Mouse (Mus musculus) ovary, adult 2 months (tissue): ENCODE measurements around the gene Mgea5. TPM values are rescaled to one million over a fixed set of nuclear protein-coding genes. Genes with fewer than 3 reads are reported as not detected.

ENCODE experiments used
- polyA plus RNA-seq: library from polyadenylated mRNA; depleted of rRNA; stranded (reverse); fragments of >200 nt; gene quantifications from 2 replicates; pipeline ENCODE4 v1.2.3, GENCODE M21; 2012; rRNA removed

Gene Mgea5
- 19.1 and 19.2 TPM in 2 replicates for polyA plus RNA-seq

DNA sequence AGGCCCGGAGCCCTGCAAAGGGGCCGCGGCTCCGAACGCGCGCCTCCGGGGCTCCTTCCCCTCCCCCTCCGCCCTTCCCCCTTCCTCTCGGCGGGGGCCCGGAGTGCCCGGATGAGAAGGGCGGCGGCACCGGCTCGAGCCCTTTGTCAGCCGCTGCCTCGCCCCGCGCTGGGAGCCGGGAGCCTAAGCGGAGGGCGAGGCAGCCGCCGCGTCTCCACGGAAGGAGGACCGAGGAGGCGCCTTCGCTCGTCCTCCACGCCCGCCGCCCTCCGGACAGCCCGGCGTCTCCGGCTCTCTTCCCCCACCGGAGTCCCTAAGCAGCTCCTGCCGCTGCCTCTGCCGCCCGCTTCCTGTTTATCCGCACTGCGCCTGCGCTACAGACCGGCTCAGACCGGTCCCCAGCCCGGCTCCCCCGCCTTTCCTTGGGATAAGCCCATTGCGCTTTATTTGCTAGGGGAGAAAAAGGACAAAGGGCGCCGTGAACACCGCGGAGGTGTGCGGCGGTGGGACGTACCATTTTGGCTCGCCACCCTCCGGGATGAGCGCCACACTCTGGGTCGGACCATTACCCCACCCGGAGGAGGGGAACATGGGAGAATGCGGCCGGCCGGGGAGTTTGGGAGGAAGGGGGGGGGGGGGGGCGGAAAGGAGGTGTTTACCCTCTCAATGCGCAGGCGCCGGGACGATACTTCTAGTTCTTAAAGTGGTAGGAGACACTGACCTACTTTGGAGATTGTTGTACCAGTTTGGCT lies at the start of gene Mgea5:
Gene Mgea5 (minus strand): TSS at position 657 of the 752 bp plus-strand sequence.

DNA sequence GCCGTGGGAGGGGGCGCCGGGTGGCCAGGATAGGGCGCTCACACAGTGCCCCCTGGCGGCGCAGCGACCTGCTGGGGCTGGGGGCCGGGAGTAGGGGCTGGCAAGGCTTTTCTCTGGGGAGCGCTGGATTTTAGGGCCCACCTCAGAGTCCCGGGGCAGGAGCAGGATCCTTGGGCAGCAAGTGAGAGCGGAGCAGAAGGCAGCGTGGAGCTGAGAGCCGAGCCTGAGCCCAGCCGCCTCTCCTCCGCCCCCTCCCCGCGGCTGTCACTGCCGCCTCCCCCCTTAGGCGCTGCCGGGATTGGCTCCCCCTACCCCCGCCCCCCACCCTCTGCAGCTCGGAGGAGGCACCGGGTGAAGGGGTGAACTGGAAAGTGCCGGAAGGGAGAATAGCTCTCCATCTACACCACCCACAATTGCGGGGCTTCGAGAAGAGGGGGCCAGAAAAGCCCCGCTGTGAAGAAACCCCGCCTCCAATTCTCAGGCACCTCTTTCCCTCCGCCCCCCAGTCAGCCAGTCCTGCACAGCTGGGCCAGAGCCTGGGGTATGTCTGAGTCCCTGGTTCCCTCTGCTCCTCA lies 32.3 kb upstream of the Mgea5 start, which contains the start of gene Kcnip2:
Gene Kcnip2 (minus strand): TSS at position 231 of the 575 bp plus-strand sequence.

GRCm38 (mm10) chr19:45749243-45750043 lies 34.2 kb downstream of the Mgea5 start, which contains the start of gene Npm3:
TSS of gene Npm3 (minus strand) at chr19:45749591.

GRCm38 (mm10) chr19:45742218-45742983 lies 41.2 kb downstream of the Mgea5 start, which contains the start of gene Fgf8:
TSS of gene Fgf8 (minus strand) at chr19:45742915.

Other genes starting within 250 kb of the Mgea5 start
- 14.2 and 16.1 TPM in 2 replicates for gene Poll, start 223.3 kb downstream of the Mgea5 start, polyA plus RNA-seq
- gene Gm17018, start 223.2 kb downstream of the Mgea5 start, polyA plus RNA-seq, result 4.6 and 6.0 TPM in 2 replicates
- 154 and 155 TPM in 2 replicates for gene Fbxw4, start 123.5 kb downstream of the Mgea5 start, polyA plus RNA-seq
- 4.9 and 5.6 TPM in 2 replicates for gene Fgf8, start 40.9 kb downstream of the Mgea5 start, polyA plus RNA-seq
- gene Npm3, start 34.2 kb downstream of the Mgea5 start, polyA plus RNA-seq, result 64.4 and 82.1 TPM in 2 replicates
- 3.0 and 3.3 TPM in 2 replicates for gene Kcnip2, start 32.2 kb upstream of the Mgea5 start, polyA plus RNA-seq
- gene Armh3, start 214.7 kb upstream of the Mgea5 start, polyA plus RNA-seq, result 10.2 and 12.3 TPM in 2 replicates
- gene Hps6, start 219.7 kb upstream of the Mgea5 start, polyA plus RNA-seq, result 13.8 and 15.4 TPM in 2 replicates